In the genomic region with DNA sequence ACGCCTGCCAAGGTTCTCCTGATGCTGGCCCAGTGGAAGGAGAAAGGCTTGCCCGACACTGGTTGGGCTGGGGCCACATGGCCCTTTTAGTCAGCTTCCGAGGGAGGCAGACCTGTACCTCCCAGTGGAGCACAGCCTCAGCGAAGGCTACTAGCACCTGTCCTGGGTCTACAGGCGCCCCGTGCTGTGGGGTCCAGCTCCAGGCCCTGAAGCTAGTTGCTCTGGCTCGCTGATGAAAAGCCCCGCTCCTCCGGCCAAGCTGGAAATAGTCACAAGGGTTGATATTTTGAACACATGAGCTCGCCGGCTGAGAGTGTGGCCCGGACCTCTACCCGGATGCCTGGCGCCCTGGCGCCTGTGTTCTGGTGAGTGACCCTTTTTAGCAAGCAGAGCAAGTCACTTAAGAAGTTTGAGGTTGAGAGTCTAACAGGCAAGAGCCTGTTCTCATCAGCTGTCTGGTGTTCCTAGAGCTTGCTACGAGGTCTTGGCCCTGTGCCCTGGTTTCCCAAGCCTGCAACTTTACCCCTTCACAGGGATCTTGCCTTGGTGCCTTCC, we compare ENCODE assay signal across 8 mouse cellular contexts. TPM values are rescaled to one million over a fixed set of nuclear protein-coding genes. Genes with fewer than 3 reads are reported as not detected.
DNase-seq lines count a peak whose midpoint lies in the region; ATAC-seq and TF ChIP-seq lines count a peak whose summit lies in the region.

No protein-coding gene starts in this region.

- no peak for DNase-seq in kidney, postnatal 0 days (ENCODE audit: low spot score)
- no peak for DNase-seq in kidney, adult 18-20 months
- DNase-seq in forebrain, embryonic 11.5 days (ENCODE audit: low spot score), result no peak
- peak; percentile 58 to 65 for DNase-seq in heart, postnatal 10 days
- DNase-seq in midbrain, embryonic 11.5 days (ENCODE audit: low spot score, missing footprints), result peak; percentile 90
- DNase-seq in thymus, postnatal 10 days (ENCODE audit: low spot score in 2 of 2), result no peak
- DNase-seq in thymus, postnatal 14 days, result no peak
- no peak for DNase-seq in B cell, adult 2 months

- H3K4me3 ChIP-seq in kidney, postnatal 0 days (replicated peaks; ENCODE audit: low read depth, low read length), result no peak overlapping the region
- no peak overlapping the region for H3K4me3 ChIP-seq in forebrain, embryonic 11.5 days (ENCODE audit: low read depth, low read length)
- no peak overlapping the region for H3K4me3 ChIP-seq in midbrain, embryonic 11.5 days (ENCODE audit: low read depth, low read length)

- peak overlapping the region; percentile 36 for H3K4me2 ChIP-seq in kidney, postnatal 0 days (ENCODE audit: low read length)
- H3K4me2 ChIP-seq in forebrain, embryonic 11.5 days (ENCODE audit: low read depth, low read length, severe bottlenecking), result peak overlapping the region; percentile 32; the same call in 1 of the 2 replicates
- peak overlapping the region; percentile 32 for H3K4me2 ChIP-seq in midbrain, embryonic 11.5 days

- intact Hi-C loops in heart, postnatal 10 days (cut with DNase I), result no loop called here

- TF ChIP-seq CTCF in kidney, postnatal 0 days (IDR thresholded peaks at IDR 0.05; ENCODE audit: low read depth), result no peak

- H3K9ac ChIP-seq in kidney, postnatal 0 days (ENCODE audit: low read depth, low read length), result no peak overlapping the region
- H3K9ac ChIP-seq in forebrain, embryonic 11.5 days (ENCODE audit: low read length), result no peak overlapping the region; the same call in none of the 2 replicates
- no peak overlapping the region; the same call in 1 of the 2 replicates for H3K9ac ChIP-seq in midbrain, embryonic 11.5 days (ENCODE audit: low read length)

- 0 out of 2 replicates have a peak, but pooled peaks have one; percentile 12 for ATAC-seq in kidney, postnatal 0 days (replicated peaks; ENCODE audit: low FRiP score, low read depth)
- ATAC-seq in forebrain, embryonic 11.5 days (replicated peaks; ENCODE audit: low FRiP score), result no peak; the same call in 1 of the 2 replicates
- peak; percentile 49 for ATAC-seq in midbrain, embryonic 11.5 days (ENCODE audit: low FRiP score)

- H3K36me3 ChIP-seq in kidney, postnatal 0 days (ENCODE audit: insufficient read depth, low read length), result no peaks in the 10 kb centered on the region
- H3K36me3 ChIP-seq in forebrain, embryonic 11.5 days (ENCODE audit: control insufficient read depth, insufficient read depth, low read length), result no peaks in the 10 kb centered on the region
- H3K36me3 ChIP-seq in midbrain, embryonic 11.5 days (ENCODE audit: control insufficient read depth, insufficient read depth, low read length), result no peaks in the 10 kb centered on the region

- no peaks in the 10 kb centered on the region for H3K9me3 ChIP-seq in kidney, postnatal 0 days (replicated peaks; ENCODE audit: low read length)
- H3K9me3 ChIP-seq in forebrain, embryonic 11.5 days (ENCODE audit: control insufficient read depth, low read length), result no peaks in the 10 kb centered on the region
- no peaks in the 10 kb centered on the region for H3K9me3 ChIP-seq in midbrain, embryonic 11.5 days (ENCODE audit: control insufficient read depth, low read length)

- H3K27ac ChIP-seq in kidney, postnatal 0 days, result peak overlapping the region; percentile 62; the same call in 1 of the 2 replicates
- H3K27ac ChIP-seq in forebrain, embryonic 11.5 days (ENCODE audit: low read depth, low read length), result peak overlapping the region; percentile 85
- peak overlapping the region; percentile 75 for H3K27ac ChIP-seq in midbrain, embryonic 11.5 days (ENCODE audit: low read depth, low read length)

- peaks cover 19% of the 10 kb centered on the region for H3K4me1 ChIP-seq in kidney, postnatal 0 days (replicated peaks; ENCODE audit: insufficient read depth, low read length)
- peaks cover 12% of the 10 kb centered on the region for H3K4me1 ChIP-seq in forebrain, embryonic 11.5 days (replicated peaks; ENCODE audit: control insufficient read depth, insufficient read depth, low read length)
- H3K4me1 ChIP-seq in midbrain, embryonic 11.5 days (ENCODE audit: control insufficient read depth, insufficient read depth, low read length), result peaks cover 22% of the 10 kb centered on the region

- H3K27me3 ChIP-seq in kidney, postnatal 0 days (ENCODE audit: insufficient read depth, low read length), result no peaks in the 10 kb centered on the region
- no peaks in the 10 kb centered on the region for H3K27me3 ChIP-seq in forebrain, embryonic 11.5 days (ENCODE audit: control insufficient read depth, insufficient read depth, low read length)
- H3K27me3 ChIP-seq in midbrain, embryonic 11.5 days (ENCODE audit: control insufficient read depth, insufficient read depth, low read length), result no peaks in the 10 kb centered on the region

- 63% methylated on average over 16 of the region's 16 CpGs for WGBS in kidney, postnatal 0 days
- 75% methylated on average over 16 of the region's 16 CpGs for WGBS in forebrain, embryonic 11.5 days
- WGBS in midbrain, embryonic 11.5 days, result 74% methylated on average over 16 of the region's 16 CpGs

RNA-seq across cellular contexts. Expression of gene Traf3, which starts 22.6 kb away (rescaled TPM):
- 6.4 and 7.3 TPM in 2 replicates for polyA plus RNA-seq in kidney, postnatal 0 days (2015; fragmentation: Nextera tagmentation; extraction: Ambion mirVana)
- 19.4 and 22.9 TPM in 2 replicates for polyA plus RNA-seq in forebrain, embryonic 11.5 days (2014; fragmentation: Nextera tagmentation; extraction: Ambion mirVana)
- total RNA-seq in heart, postnatal 10 days (2021), result 10 to 100 TPM; 14.1 to 17.1 TPM
- polyA plus RNA-seq in midbrain, embryonic 11.5 days (2014; fragmentation: Nextera tagmentation; extraction: Ambion mirVana), result 11.6 and 14.0 TPM in 2 replicates

RNA-seq across cellular contexts. Expression of gene 4930595D18Rik, which starts 40.7 kb away (rescaled TPM):
- polyA plus RNA-seq in kidney, postnatal 0 days (2015; fragmentation: Nextera tagmentation; extraction: Ambion mirVana), result not detected in 2 replicates
- not detected in 2 replicates for polyA plus RNA-seq in forebrain, embryonic 11.5 days (2014; fragmentation: Nextera tagmentation; extraction: Ambion mirVana)
- not detected for total RNA-seq in heart, postnatal 10 days (2021)
- not detected in 2 replicates for polyA plus RNA-seq in midbrain, embryonic 11.5 days (2014; fragmentation: Nextera tagmentation; extraction: Ambion mirVana)

Comparison
In these comparisons a context has a peak if more than half of its experiments do, and no peak if none do; other contexts are left out.
1. DNase-seq: peak in heart, postnatal 10 days (2 of 2) and midbrain, embryonic 11.5 days (single experiment); none in kidney, postnatal 0 days (single experiment), kidney, adult 18-20 months (single experiment), forebrain, embryonic 11.5 days (single experiment), thymus, postnatal 10 days (0 of 2), thymus, postnatal 14 days (single experiment) and B cell, adult 2 months (0 of 2).
2. Peak in every context shown above with its lines, with median percentiles within 50 percentile points of each other: H3K27ac ChIP-seq and H3K4me2 ChIP-seq.